Mouse (Mus musculus): ENCODE measurements around the gene Slc25a42. TPM values are rescaled to one million over a fixed set of nuclear protein-coding genes. Genes with fewer than 3 reads are reported as not detected.
A peak's percentile ranks its signal among the peaks of the same experiment; 100 is the strongest.

Slc25a42 gene
- total RNA-seq, 2 experiments from 2014 or later = 39.0 to 45.4 TPM

DNA sequence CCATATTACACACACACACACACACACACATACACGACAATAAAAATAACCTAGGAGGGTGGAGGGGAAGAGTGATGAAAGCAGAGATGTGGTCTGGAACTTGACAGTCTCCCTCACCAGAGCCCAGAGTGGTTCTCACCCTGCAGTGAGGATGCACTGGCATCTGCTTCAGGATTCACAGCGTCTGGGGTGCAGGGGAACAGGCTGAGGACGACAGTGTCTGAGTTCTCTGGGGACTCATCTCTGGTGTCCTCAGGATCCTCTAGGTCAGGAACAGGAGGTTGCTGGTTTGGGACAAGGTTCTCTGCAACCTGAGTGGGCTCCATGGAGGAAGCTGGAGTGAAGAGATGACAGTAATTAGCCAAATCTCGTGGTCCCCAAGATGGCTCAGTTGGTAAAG is 74.2 kb downstream of the Slc25a42 start:
- intact Hi-C loops (cut with DNase I) = no loop called here
- peak overlapping the region; percentile 82; the same call in 1 of the 2 replicates for H3K4me3 ChIP-seq

GRCm38 (mm10) chr8:70136591-70136990 is 75.5 kb downstream of the Slc25a42 start:
- intact Hi-C loops (cut with DNase I) = no loop called here
- DNase-seq (ENCODE audit: extremely low spot score in 1 of 2, low spot score in 2 of 2) = no peak
- Histone ChIP-seq H3K27ac (no peak overlapping the region), H3K4me3 (no peak overlapping the region)
- TF ChIP-seq CTCF (IDR thresholded peaks at IDR 0.05) = no peak

More for the DNA sequence above, 74.2 kb downstream of the Slc25a42 start:
- peak overlapping the region; percentile 84; the same call in 1 of the 2 replicates for H3K27ac ChIP-seq
- TF ChIP-seq CTCF (IDR thresholded peaks at IDR 0.05) = no peak
- no peak for DNase-seq (ENCODE audit: extremely low spot score in 1 of 2, low spot score in 2 of 2)

DNA sequence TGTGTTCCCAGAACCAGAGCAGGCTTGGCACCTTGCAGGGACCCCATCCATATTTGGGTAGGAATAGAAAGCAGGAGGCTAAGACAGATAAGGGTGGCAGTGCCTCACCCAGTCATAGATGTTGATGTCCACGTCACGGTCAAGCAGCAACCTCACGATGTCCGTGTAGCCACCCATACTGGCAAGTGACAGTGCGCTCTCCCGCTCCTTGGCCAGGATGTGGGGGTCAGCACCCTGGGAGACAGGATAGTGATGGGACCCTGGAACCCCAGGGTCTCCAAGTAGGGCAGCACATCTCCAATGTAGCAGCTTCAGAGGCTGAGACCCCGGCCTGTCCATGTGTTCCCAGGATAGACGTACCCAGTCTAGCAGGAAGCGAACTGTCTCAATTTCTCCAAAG is 77.2 kb downstream of the Slc25a42 start:
- Histone ChIP-seq H3K27ac (no peak overlapping the region), H3K4me3 (no peak overlapping the region)
- DNase-seq (ENCODE audit: extremely low spot score in 1 of 2, low spot score in 2 of 2) = no peak
- no peak for TF ChIP-seq CTCF (IDR thresholded peaks at IDR 0.05)
- intact Hi-C loops (cut with DNase I) = no loop called here

Other genes starting within 250 kb of the Slc25a42 start
- 10 to 100 TPM; 27.6 to 32.2 TPM for gene Gatad2a, start 215.9 kb downstream of the Slc25a42 start, total RNA-seq (2021)
- gene Mau2, start 169.6 kb downstream of the Slc25a42 start, total RNA-seq (2021) = 10 to 100 TPM; 74.4 to 75.2 TPM
- gene Sugp1, start 169.5 kb downstream of the Slc25a42 start, total RNA-seq (2021) = 10 to 100 TPM; 52.5 to 54.2 TPM
- 1 to 10 TPM; 3.4 to 6.2 TPM for gene Tm6sf2, start 139.4 kb downstream of the Slc25a42 start, total RNA-seq (2021)
- 100 to 1,000 TPM; 101 to 106 TPM for gene Hapln4, start 128.8 kb downstream of the Slc25a42 start, total RNA-seq (2021)
- gene Ncan, start 91.4 kb downstream of the Slc25a42 start, total RNA-seq (2021) = 100 to 1,000 TPM; 175 to 186 TPM
- gene Nr2c2ap, start 81.0 kb downstream of the Slc25a42 start, total RNA-seq (2021) = 10 to 100 TPM; 20.7 to 22.0 TPM
- gene Rfxank, start 73.2 kb downstream of the Slc25a42 start, total RNA-seq (2021) = 10 to 100 TPM; 13.1 to 14.2 TPM
- gene Borcs8, start 72.8 kb downstream of the Slc25a42 start, total RNA-seq (2021) = 10 to 100 TPM; 46.6 to 47.9 TPM
- under 1 TPM in 1 of 2 experiments, not detected in 1; 0.36 TPM for gene Mef2b, start 72.6 kb downstream of the Slc25a42 start, total RNA-seq (2021)
- 10 to 100 TPM; 46.1 to 52.1 TPM for gene Tmem161a, start 39.9 kb downstream of the Slc25a42 start, total RNA-seq (2021)
- 100 to 1,000 TPM; 116 to 117 TPM for gene Sugp2, start 21.9 kb upstream of the Slc25a42 start, total RNA-seq (2021)
- 10 to 100 TPM; 40.8 to 43.1 TPM for gene Armc6, start 22.2 kb upstream of the Slc25a42 start, total RNA-seq (2021)
- 1 to 10 TPM; 6.9 to 7.3 TPM for gene Homer3, start 70.5 kb upstream of the Slc25a42 start, total RNA-seq (2021)
- gene Ddx49, start 90.2 kb upstream of the Slc25a42 start, total RNA-seq (2021) = 10 to 100 TPM; 43.9 to 47.5 TPM
- 100 to 1,000 TPM; 137 to 145 TPM for gene Cope, start 90.2 kb upstream of the Slc25a42 start, total RNA-seq (2021)
- 100 to 1,000 TPM in 1 of 2 experiments, 10 to 100 TPM in 1; 94.8 to 104 TPM for gene Cers1, start 103.5 kb upstream of the Slc25a42 start, total RNA-seq (2021)
- gene Gdf1, start 117.5 kb upstream of the Slc25a42 start, total RNA-seq (2021) = 10 to 100 TPM in 1 of 2 experiments, 1 to 10 TPM in 1; 8.2 to 17.1 TPM
- 10 to 100 TPM; 66.0 to 70.0 TPM for gene Upf1, start 141.0 kb upstream of the Slc25a42 start, total RNA-seq (2021)
- gene Comp, start 161.3 kb upstream of the Slc25a42 start, total RNA-seq (2021) = under 1 TPM; 0.32 to 0.33 TPM
- gene Crtc1, start 227.3 kb upstream of the Slc25a42 start, total RNA-seq (2021) = 100 to 1,000 TPM; 134 to 153 TPM